Mouse (Mus musculus) cerebellum, adult 9-10 months (tissue): ENCODE data around the gene Tlnrd1.
A peak's percentile ranks its signal among the peaks of the same experiment; 100 is the strongest.

Experiments
- DNase-seq: peaks from one replicate; pipeline ENCODE4 v3.0.0; 2022

Tlnrd1 gene

DNA sequence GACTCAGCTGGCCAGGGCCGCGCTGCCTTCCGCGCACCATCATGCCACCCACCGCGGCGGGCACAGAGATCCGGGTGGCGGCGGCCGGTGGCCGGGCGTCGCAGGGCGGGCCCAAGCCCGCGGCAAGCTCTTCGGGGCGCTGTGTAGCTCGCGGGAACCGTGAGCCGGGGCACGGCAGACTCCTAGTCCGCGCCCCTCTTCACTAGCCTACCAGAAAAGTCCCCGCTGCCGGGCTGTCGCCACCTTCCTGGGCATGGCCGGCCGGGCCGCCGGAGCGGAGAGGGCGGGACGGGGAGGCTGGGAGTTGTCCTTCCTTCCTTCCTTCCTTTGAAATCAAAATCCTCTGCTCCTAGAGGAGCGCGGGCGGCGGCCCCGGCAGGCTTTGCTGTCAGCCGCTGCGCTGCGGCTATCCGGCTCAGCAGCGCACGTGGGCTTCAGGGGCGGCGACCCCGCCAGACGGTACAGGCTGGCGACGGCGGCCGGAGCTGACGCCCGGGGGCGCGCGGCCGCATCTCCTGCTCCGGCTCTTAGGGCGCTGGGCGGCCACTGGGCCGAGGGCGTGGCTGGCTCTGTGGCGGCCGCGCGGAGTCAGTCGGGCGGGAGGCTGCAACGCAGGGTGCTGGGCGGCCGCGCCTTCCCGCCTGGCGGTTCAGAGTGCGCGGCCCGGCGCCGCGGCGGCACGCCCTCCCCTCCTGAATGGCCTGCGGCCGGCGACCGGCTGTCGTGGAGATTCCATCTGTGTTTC is 657 bp downstream of the Tlnrd1 start:
- no peak for DNase-seq

DNA sequence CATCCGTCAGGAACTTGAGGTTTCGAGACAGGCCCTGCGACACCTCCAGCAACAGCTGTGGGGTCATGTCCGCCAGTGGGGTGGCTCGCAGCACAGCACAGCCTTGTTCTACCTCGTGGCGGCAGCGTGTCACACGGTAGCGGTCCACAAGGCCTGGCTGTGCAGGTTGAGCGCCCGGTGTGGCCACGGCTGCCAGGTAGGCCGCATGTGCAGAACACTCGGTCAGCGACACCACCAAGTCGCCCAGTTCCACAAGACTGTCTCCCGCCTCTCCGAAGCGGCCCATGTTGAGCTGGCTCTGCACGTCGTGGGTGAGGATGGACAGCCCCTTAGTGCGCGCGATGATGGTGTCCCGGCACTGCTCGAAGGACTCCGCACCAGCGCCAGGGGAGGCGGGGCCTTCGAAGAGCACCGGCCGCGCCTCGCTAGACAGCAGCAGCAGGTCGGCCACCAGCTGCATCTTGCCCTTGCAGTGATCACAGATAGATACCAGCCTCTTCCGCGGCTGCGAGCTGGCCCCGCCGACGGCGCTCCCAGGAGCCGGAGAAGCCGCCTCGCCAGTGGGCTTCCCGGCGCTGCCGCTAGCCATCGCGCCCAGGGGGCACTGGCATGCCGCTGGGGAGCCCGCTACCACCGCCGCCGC is 1.4 kb downstream of the Tlnrd1 start:
- DNase-seq = peak; percentile 55

GRCm38 (mm10) chr7:83882150-83882632 is 1.9 kb downstream of the Tlnrd1 start:
- peak; percentile 50 for DNase-seq

GRCm38 (mm10) chr7:83878676-83879448 is 5.2 kb downstream of the Tlnrd1 start:
- no peak for DNase-seq

- DNase-seq = no peak
These were observed 7.0 kb downstream of the Tlnrd1 start for GRCm38 (mm10) chr7:83877088-83877487.

- DNase-seq = no peak
These were observed 14.1 kb downstream of the Tlnrd1 start for GRCm38 (mm10) chr7:83869839-83870543.

DNA sequence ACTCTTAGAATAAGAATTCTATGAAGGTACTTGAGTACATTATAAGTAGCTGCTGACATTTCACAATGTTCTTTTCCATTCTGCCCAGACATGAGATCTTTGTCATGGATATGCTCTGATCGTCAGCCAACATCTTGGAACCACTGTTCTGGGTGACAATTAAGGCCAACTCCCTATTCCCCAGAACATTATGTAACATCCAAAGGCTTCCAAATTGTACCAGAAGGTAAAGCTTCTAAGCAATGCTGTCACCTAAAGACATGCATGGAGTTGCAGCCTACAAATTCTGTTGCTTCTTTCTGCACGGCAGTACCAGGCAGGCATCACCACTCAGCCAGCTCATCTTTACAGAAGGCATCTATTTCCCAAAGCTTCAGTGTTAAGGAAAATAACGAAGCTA is 15.9 kb downstream of the Tlnrd1 start:
- DNase-seq = no peak

DNA sequence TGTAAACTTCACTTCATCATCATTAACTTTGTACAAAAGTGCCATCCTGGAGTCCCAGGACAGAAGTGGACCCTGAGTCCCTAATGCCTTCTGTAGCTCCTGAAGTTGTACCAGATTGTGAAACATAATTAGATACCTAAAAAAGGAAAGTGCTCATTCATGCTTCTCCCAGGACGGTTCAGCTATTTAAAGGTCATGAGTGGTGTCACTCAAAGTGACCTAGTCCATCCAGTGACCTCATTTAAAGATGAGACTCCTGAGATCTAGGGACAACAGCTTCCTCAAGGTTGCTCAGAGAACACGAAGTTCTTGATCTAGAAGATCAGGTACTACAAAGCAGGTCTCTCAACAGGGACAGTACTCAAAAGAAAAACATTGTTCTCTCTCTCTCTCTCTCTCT is 20.6 kb downstream of the Tlnrd1 start:
- DNase-seq = no peak

DNA sequence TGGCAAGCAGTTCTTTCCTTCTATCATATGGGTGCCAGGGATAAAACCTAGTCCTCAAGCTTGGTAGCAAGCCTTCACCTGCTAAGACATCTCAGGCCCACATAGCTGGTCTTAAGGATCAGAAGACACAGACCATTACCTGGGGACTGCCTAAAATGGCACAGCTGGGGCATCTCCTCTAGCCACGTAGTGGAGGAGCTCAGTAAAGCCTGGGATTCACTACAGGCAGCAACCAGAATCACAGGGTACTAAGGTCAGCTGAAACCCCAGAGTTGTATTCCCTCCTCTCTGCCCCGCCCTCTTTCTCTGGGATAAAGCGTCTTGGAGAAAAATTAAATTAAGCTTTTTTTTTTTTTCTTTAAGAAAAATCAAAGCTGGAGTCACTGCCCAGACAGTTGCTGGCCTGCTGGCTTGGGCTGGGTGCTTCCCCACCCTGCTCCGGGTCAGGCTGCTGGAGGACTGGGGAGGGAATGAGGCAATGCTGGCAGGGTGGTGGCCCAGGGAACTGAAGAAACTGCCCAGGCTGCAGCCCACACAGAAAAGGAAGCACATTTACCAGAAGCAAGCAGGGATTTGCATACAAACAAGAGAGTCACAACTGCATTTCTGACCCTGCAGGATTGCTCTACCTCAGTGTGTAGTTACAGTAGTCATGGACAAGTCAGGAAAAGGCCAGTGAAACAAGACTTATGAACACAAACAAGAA is 24.6 kb downstream of the Tlnrd1 start:
- DNase-seq = no peak

- DNase-seq = no peak
These were observed 26.2 kb downstream of the Tlnrd1 start for GRCm38 (mm10) chr7:83857921-83858320.

GRCm38 (mm10) chr7:83857208-83857488 is 27.0 kb downstream of the Tlnrd1 start:
- DNase-seq = no peak

- DNase-seq = no peak
These were observed 27.5 kb downstream of the Tlnrd1 start for GRCm38 (mm10) chr7:83856353-83857207.

DNA sequence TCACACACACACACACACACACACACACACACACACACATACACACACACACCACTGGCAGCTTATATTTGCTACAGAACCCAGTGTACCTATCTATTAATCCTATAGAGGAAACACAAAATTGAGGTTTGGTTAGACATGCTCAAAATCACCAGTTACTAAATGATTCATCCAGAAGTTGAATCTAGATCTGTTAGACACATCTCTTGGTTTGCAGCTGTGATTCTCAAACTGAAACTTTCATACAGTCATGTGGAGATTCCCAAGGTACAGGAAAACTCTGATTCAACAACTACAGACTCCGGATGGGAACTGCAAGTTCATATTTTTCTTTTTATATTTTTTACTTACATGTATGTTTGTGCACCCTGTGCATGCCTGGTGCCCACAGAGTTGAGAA is 28.9 kb downstream of the Tlnrd1 start:
- DNase-seq = no peak

- DNase-seq = no peak
These were observed 31.4 kb downstream of the Tlnrd1 start for GRCm38 (mm10) chr7:83852381-83853380.

GRCm38 (mm10) chr7:83851569-83852380 is 32.3 kb downstream of the Tlnrd1 start:
- DNase-seq = no peak

- no peak for DNase-seq
These were observed 36.7 kb downstream of the Tlnrd1 start for GRCm38 (mm10) chr7:83847187-83848075.

GRCm38 (mm10) chr7:83844807-83845206 is 39.3 kb downstream of the Tlnrd1 start:
- DNase-seq = no peak
